Mouse (Mus musculus): Measurements from ENCODE around the gene 1700067K01Rik.
"Not testable (repeated sequence)": the region's sequence is repeated elsewhere in the genome, so short reads cannot be mapped to it uniquely, and the experiment has no call there.

The 1700067K01Rik gene

GRCm38 (mm10) chr8:83989243-83989642 is 12.1 kb upstream of the 1700067K01Rik start:
- no peak for DNase-seq

GRCm38 (mm10) chr8:83990170-83990569 is 11.1 kb upstream of the 1700067K01Rik start:
- no peak for DNase-seq

- DNase-seq, result no peak
Measured at GRCm38 (mm10) chr8:83992488-83992887, 8.8 kb upstream of the 1700067K01Rik start.

GRCm38 (mm10) chr8:83994030-83994429 is 7.3 kb upstream of the 1700067K01Rik start:
- no peak for DNase-seq

GRCm38 (mm10) chr8:83995973-83996372 is 5.3 kb upstream of the 1700067K01Rik start:
- DNase-seq, result no peak

- DNase-seq, result peak; percentile 76
Measured at GRCm38 (mm10) chr8:83996567-83997505, 4.5 kb upstream of the 1700067K01Rik start.

- peak; percentile 57 for DNase-seq
Measured at GRCm38 (mm10) chr8:83997511-83998141, 3.7 kb upstream of the 1700067K01Rik start, which contains the start of gene Samd1. Gene Samd1 (plus strand): TSS chr8:83997672.

- peak; percentile 47 for DNase-seq
Measured at GRCm38 (mm10) chr8:83998231-83999056, 2.9 kb upstream of the 1700067K01Rik start.

- DNase-seq, result no peak
Measured at GRCm38 (mm10) chr8:83999057-83999705, 2.1 kb upstream of the 1700067K01Rik start.

GRCm38 (mm10) chr8:83999825-84000224 is 1.5 kb upstream of the 1700067K01Rik start:
- no peak for DNase-seq

- DNase-seq, result no peak
Measured at GRCm38 (mm10) chr8:84002957-84003611, 1.8 kb downstream of the 1700067K01Rik start.

GRCm38 (mm10) chr8:84003612-84004246 is 2.4 kb downstream of the 1700067K01Rik start:
- no peak for DNase-seq

- peak; percentile 93 for DNase-seq
Measured at GRCm38 (mm10) chr8:84004533-84005201, 3.4 kb downstream of the 1700067K01Rik start.

- DNase-seq, result not testable (repeated sequence)
Measured at GRCm38 (mm10) chr8:84005502-84005901, 4.2 kb downstream of the 1700067K01Rik start.

GRCm38 (mm10) chr8:84008362-84008761 is 7.1 kb downstream of the 1700067K01Rik start:
- DNase-seq, result no peak

- peak; percentile 82 for DNase-seq
Measured at GRCm38 (mm10) chr8:84009876-84010275, 8.6 kb downstream of the 1700067K01Rik start.

- DNase-seq, result peak; percentile 60
Measured at GRCm38 (mm10) chr8:84010625-84011611, 9.6 kb downstream of the 1700067K01Rik start.

GRCm38 (mm10) chr8:84011705-84012498 is 10.6 kb downstream of the 1700067K01Rik start, which contains the start of gene 2210011C24Rik:
Gene 2210011C24Rik (minus strand): TSS chr8:84012171.
- DNase-seq, result no peak
